Mouse (Mus musculus) monocyte, adult 5-6 weeks (primary cell): ENCODE results near the gene Tspan31. TPM values are rescaled to one million over a fixed set of nuclear protein-coding genes. Genes with fewer than 3 reads are reported as not detected.

Source experiments
- total RNA-seq: library from RNA; stranded (forward); fragments of 200-1000, 200-491, 200-594 nt; gene quantifications from 3 replicates; pipeline ENCODE4 v1.2.3, GENCODE M21; 2017

Gene Tspan31
- total RNA-seq, 1 experiment from 2014 or later, result 49.9 TPM

Other genes with a start within 250 kb of the Tspan31 start
- gene Atp23, start 168.9 kb downstream of the Tspan31 start, total RNA-seq, result 2.2 to 7.6 TPM (median 5.6 TPM) in 3 replicates
- 36.2 to 38.6 TPM (median 37.6 TPM) in 3 replicates for gene Ctdsp2, start 91.5 kb downstream of the Tspan31 start, total RNA-seq
- gene Avil, start 69.6 kb downstream of the Tspan31 start, total RNA-seq, result 1.1 to 13.0 TPM (median 4.4 TPM) in 3 replicates
- 8.5 to 14.3 TPM (median 13.9 TPM) in 3 replicates for gene Tsfm, start 39.4 kb downstream of the Tspan31 start, total RNA-seq
- 1.3 to 5.1 TPM (median 1.6 TPM) in 3 replicates for gene Mettl1, start 28.9 kb downstream of the Tspan31 start, total RNA-seq
- 0.39 TPM in 1 of 3 replicates, not detected in the others for gene Eef1akmt3, start 28.8 kb downstream of the Tspan31 start, total RNA-seq
- not detected in 3 replicates for gene Cyp27b1, start 22.0 kb downstream of the Tspan31 start, total RNA-seq
- 1.6 TPM in 1 of 3 replicates, not detected in the others for gene March9, start 10.1 kb downstream of the Tspan31 start, total RNA-seq
- 23.3 to 49.4 TPM (median 23.9 TPM) in 3 replicates for gene Cdk4, start 6.7 kb downstream of the Tspan31 start, total RNA-seq
- 31.1 to 112 TPM (median 48.9 TPM) in 3 replicates for gene Agap2, start 5.0 kb upstream of the Tspan31 start, total RNA-seq
- 253 to 285 TPM (median 262 TPM) in 3 replicates for gene Os9, start 50.9 kb upstream of the Tspan31 start, total RNA-seq
- 166 to 275 TPM (median 211 TPM) in 3 replicates for gene B4galnt1, start 95.0 kb upstream of the Tspan31 start, total RNA-seq
- gene Slc26a10, start 110.4 kb upstream of the Tspan31 start, total RNA-seq, result 3.2 to 4.2 TPM (median 3.5 TPM) in 3 replicates
- gene Arhgef25, start 119.8 kb upstream of the Tspan31 start, total RNA-seq, result 1.9 TPM in 1 of 3 replicates, not detected in the others
- gene Dtx3, start 125.5 kb upstream of the Tspan31 start, total RNA-seq, result 3.8 to 17.3 TPM (median 8.8 TPM) in 3 replicates
- gene Pip4k2c, start 141.3 kb upstream of the Tspan31 start, total RNA-seq, result 15.7 to 32.0 TPM (median 21.5 TPM) in 3 replicates
- 0.19 to 0.48 TPM in 2 of 3 replicates, not detected in the other for gene Kif5a, start 193.1 kb upstream of the Tspan31 start, total RNA-seq
- gene Dctn2, start 196.1 kb upstream of the Tspan31 start, total RNA-seq, result 89.0 to 104 TPM (median 92.1 TPM) in 3 replicates
- 4.2 to 15.5 TPM (median 12.1 TPM) in 3 replicates for gene Mbd6, start 218.8 kb upstream of the Tspan31 start, total RNA-seq
- gene Mars, start 241.5 kb upstream of the Tspan31 start, total RNA-seq, result 56.6 to 72.2 TPM (median 64.5 TPM) in 3 replicates